Mouse (Mus musculus): ENCODE measurements at regions not wholly inside any gene's neighbourhood (a gene's known extent, or its start where the extent isn't known, plus 50 kb on each side); places are given as distances from the start of the nearest gene placed in this dataset.

- Histone ChIP-seq H3K4me2 (ENCODE audit: low read length) (no peak overlapping the region), H3K36me3 (ENCODE audit: control insufficient read depth, insufficient read depth, low read length) (no peaks in the 10 kb centered on the region), H3K9ac (replicated peaks; ENCODE audit: low read length) (no peak overlapping the region), H3K27ac (replicated peaks; ENCODE audit: low read depth, low read length) (no peak overlapping the region), H3K4me1 (ENCODE audit: control insufficient read depth, insufficient read depth, low read length) (no peaks in the 10 kb centered on the region), H3K4me3 (replicated peaks; ENCODE audit: low read depth, low read length) (no peak overlapping the region), H3K27me3 (ENCODE audit: control insufficient read depth, insufficient read depth, low read length) (no peaks in the 10 kb centered on the region), H3K9me3 (ENCODE audit: control insufficient read depth, low read length) (no peaks in the 10 kb centered on the region)
- 54% methylated on average over 13 of the region's 13 CpGs for WGBS
- ATAC-seq (ENCODE audit: low FRiP score, low TSS enrichment) (peak; percentile 46), DNase-seq (peak; percentile 47)
These were observed 344.2 kb upstream of the Amot start for GRCm38 (mm10) chrX:145848937-145849783.

GRCm38 (mm10) chrX:145833106-145833505 lies 328.1 kb upstream of the Amot start:
- WGBS: 74% methylated on average over 1 of the region's 1 CpGs
- H3K4me2 ChIP-seq (ENCODE audit: low read length): no peak overlapping the region

GRCm38 (mm10) chrX:145812995-145813394 lies 308.0 kb upstream of the Amot start:
- H3K27ac ChIP-seq (replicated peaks; ENCODE audit: low read depth, low read length): no peak overlapping the region
- H3K27me3 ChIP-seq (ENCODE audit: control insufficient read depth, insufficient read depth, low read length): no peaks in the 10 kb centered on the region
- H3K9ac ChIP-seq (replicated peaks; ENCODE audit: low read length): no peak overlapping the region
- no peak overlapping the region for H3K4me3 ChIP-seq (replicated peaks; ENCODE audit: low read depth, low read length)
- ATAC-seq (ENCODE audit: low FRiP score, low TSS enrichment): no peak
- H3K36me3 ChIP-seq (ENCODE audit: control insufficient read depth, insufficient read depth, low read length): no peaks in the 10 kb centered on the region
- H3K4me2 ChIP-seq (ENCODE audit: low read length): no peak overlapping the region
- H3K9me3 ChIP-seq (ENCODE audit: control insufficient read depth, low read length): no peaks in the 10 kb centered on the region
- 55% methylated on average over 1 of the region's 1 CpGs for WGBS
- no peaks in the 10 kb centered on the region for H3K4me1 ChIP-seq (ENCODE audit: control insufficient read depth, insufficient read depth, low read length)
- no peak for DNase-seq

More at GRCm38 (mm10) chrX:145833106-145833505, 328.1 kb upstream of the Amot start:
- H3K4me3 ChIP-seq (replicated peaks; ENCODE audit: low read depth, low read length): no peak overlapping the region
- no peak overlapping the region for H3K9ac ChIP-seq (replicated peaks; ENCODE audit: low read length)
- no peaks in the 10 kb centered on the region for H3K27me3 ChIP-seq (ENCODE audit: control insufficient read depth, insufficient read depth, low read length)
- H3K27ac ChIP-seq (replicated peaks; ENCODE audit: low read depth, low read length): no peak overlapping the region
- H3K36me3 ChIP-seq (ENCODE audit: control insufficient read depth, insufficient read depth, low read length): no peaks in the 10 kb centered on the region
- no peaks in the 10 kb centered on the region for H3K4me1 ChIP-seq (ENCODE audit: control insufficient read depth, insufficient read depth, low read length)
- DNase-seq: no peak
- ATAC-seq (ENCODE audit: low FRiP score, low TSS enrichment): no peak
- no peaks in the 10 kb centered on the region for H3K9me3 ChIP-seq (ENCODE audit: control insufficient read depth, low read length)

Measured in midbrain, embryonic 14.5 days (tissue).